Mouse (Mus musculus) megakaryocyte, embryonic 14.5 days (primary cell): ENCODE data around the gene Clstn1. TPM values are rescaled to one million over a fixed set of nuclear protein-coding genes. Genes with fewer than 3 reads are reported as not detected.
A peak's percentile ranks its signal among the peaks of the same experiment; 100 is the strongest.

Source experiments
- H3K27me3 ChIP-seq: replicated peaks from 2 replicates; pipeline ENCODE3; 2012; ENCODE audit warnings: inconsistent platforms
- H3K36me3 ChIP-seq: replicated peaks from 2 replicates; pipeline ENCODE3; 2012; ENCODE audit warnings: low read length, inconsistent platforms, mixed read lengths
- H3K4me1 ChIP-seq: 2 replicates; pipeline ENCODE4 v1.6.1; 2012; ENCODE audit warnings: inconsistent platforms
- H3K4me3 ChIP-seq: replicated peaks from 2 replicates; pipeline ENCODE3; 2012; ENCODE audit warnings: moderate library complexity, mild to moderate bottlenecking, inconsistent platforms
- H3K9me3 ChIP-seq: 2 replicates; pipeline ENCODE4 v1.6.1; 2012; ENCODE audit warnings: inconsistent platforms
- FLI1 ChIP-seq: IDR thresholded peaks from 2 replicates; pipeline ENCODE4 v1.6.1; 2012; ENCODE audit warnings: low read length, inconsistent platforms, mixed read lengths
- GATA1 ChIP-seq: IDR thresholded peaks from 3 replicates; pipeline ENCODE4 v1.6.1; 2012; ENCODE audit warnings: mixed read lengths, low read length, inconsistent platforms, borderline replicate concordance
- polyA plus RNA-seq: library from polyadenylated mRNA; stranded (reverse); fragments of >175 nt; gene quantifications from 2 replicates; pipeline ENCODE4 v1.2.3, GENCODE M21; 2012; ENCODE audit warnings: low replicate concordance; ENCODE audit not compliant: insufficient read depth

Clstn1 gene
- polyA plus RNA-seq, 1 experiment, result 10.0 TPM

GRCm38 (mm10) chr4:149684841-149685623, 98.8 kb downstream of the Clstn1 start:
- Histone ChIP-seq H3K9me3 (no peaks in the 10 kb centered on the region), H3K4me3 (peak overlapping the region; percentile 28), H3K36me3 (peaks cover 59% of the 10 kb centered on the region), H3K4me1 (peaks cover 72% of the 10 kb centered on the region), H3K27me3 (no peaks in the 10 kb centered on the region)
- TF ChIP-seq GATA1 (no peak), FLI1 (no peak)

GRCm38 (mm10) chr4:149688861-149689260, 102.6 kb downstream of the Clstn1 start:
- H3K27me3 ChIP-seq, result no peaks in the 10 kb centered on the region
- no peaks in the 10 kb centered on the region for H3K9me3 ChIP-seq
- TF ChIP-seq FLI1 (no peak), GATA1 (no peak)
- H3K36me3 ChIP-seq, result peaks cover 78% of the 10 kb centered on the region
- H3K4me3 ChIP-seq, result no peak overlapping the region
- H3K4me1 ChIP-seq, result peaks cover 85% of the 10 kb centered on the region

GRCm38 (mm10) chr4:149689822-149690700, 103.8 kb downstream of the Clstn1 start:
- TF ChIP-seq GATA1 (no peak), FLI1 (no peak)
- Histone ChIP-seq H3K4me1 (peaks cover 79% of the 10 kb centered on the region), H3K4me3 (no peak overlapping the region), H3K9me3 (no peaks in the 10 kb centered on the region), H3K36me3 (peaks cover 72% of the 10 kb centered on the region), H3K27me3 (no peaks in the 10 kb centered on the region)

GRCm38 (mm10) chr4:149690828-149691280, 104.6 kb downstream of the Clstn1 start:
- Histone ChIP-seq H3K27me3 (no peaks in the 10 kb centered on the region), H3K36me3 (peaks cover 68% of the 10 kb centered on the region), H3K9me3 (no peaks in the 10 kb centered on the region), H3K4me1 (peaks cover 83% of the 10 kb centered on the region), H3K4me3 (no peak overlapping the region)
- no peak for TF ChIP-seq FLI1
- no peak for TF ChIP-seq GATA1

GRCm38 (mm10) chr4:149691368-149691767, 105.1 kb downstream of the Clstn1 start:
- H3K4me1 ChIP-seq, result peaks cover 83% of the 10 kb centered on the region
- peak overlapping the region; percentile 10 for H3K4me3 ChIP-seq
- no peak for TF ChIP-seq GATA1
- TF ChIP-seq FLI1, result no peak
- H3K36me3 ChIP-seq, result peaks cover 63% of the 10 kb centered on the region
- H3K27me3 ChIP-seq, result no peaks in the 10 kb centered on the region
- no peaks in the 10 kb centered on the region for H3K9me3 ChIP-seq

GRCm38 (mm10) chr4:149696189-149696971, 110.1 kb downstream of the Clstn1 start:
- Histone ChIP-seq H3K36me3 (peaks cover 24% of the 10 kb centered on the region), H3K27me3 (no peaks in the 10 kb centered on the region), H3K4me3 (peak overlapping the region; percentile 97), H3K9me3 (no peaks in the 10 kb centered on the region), H3K4me1 (peaks cover 92% of the 10 kb centered on the region)
- TF ChIP-seq GATA1, result no peak
- TF ChIP-seq FLI1, result no peak

GRCm38 (mm10) chr4:149697506-149698196, 111.4 kb downstream of the Clstn1 start:
- H3K4me1 ChIP-seq, result peaks cover 92% of the 10 kb centered on the region
- TF ChIP-seq GATA1, result no peak
- no peak for TF ChIP-seq FLI1

GRCm38 (mm10) chr4:149698197-149698821, 112.0 kb downstream of the Clstn1 start:
- no peaks in the 10 kb centered on the region for H3K27me3 ChIP-seq
- peaks cover 6% of the 10 kb centered on the region for H3K36me3 ChIP-seq
- TF ChIP-seq FLI1 (no peak), GATA1 (no peak)
- peak overlapping the region; percentile 97 for H3K4me3 ChIP-seq
- H3K9me3 ChIP-seq, result no peaks in the 10 kb centered on the region
- H3K4me1 ChIP-seq, result peaks cover 90% of the 10 kb centered on the region

More at GRCm38 (mm10) chr4:149697506-149698196, 111.4 kb downstream of the Clstn1 start:
- peaks cover 11% of the 10 kb centered on the region for H3K36me3 ChIP-seq
- H3K4me3 ChIP-seq, result peak overlapping the region; percentile 97
- H3K27me3 ChIP-seq, result no peaks in the 10 kb centered on the region
- H3K9me3 ChIP-seq, result no peaks in the 10 kb centered on the region

Other genes starting within 250 kb of the Clstn1 start
- gene Ube4b, start 159.7 kb upstream of the Clstn1 start, polyA plus RNA-seq, result 134 and 196 TPM in 2 replicates
- gene Rbp7, start 131.5 kb upstream of the Clstn1 start, polyA plus RNA-seq, result not detected in 2 replicates
- gene Tmem274, start 109.1 kb upstream of the Clstn1 start, polyA plus RNA-seq, result not detected in 2 replicates
- 2.9 TPM in 1 of 2 replicates, not detected in the other for gene Nmnat1, start 101.3 kb upstream of the Clstn1 start, polyA plus RNA-seq
- 8.1 TPM in 1 of 2 replicates, not detected in the other for gene Lzic, start 101.2 kb upstream of the Clstn1 start, polyA plus RNA-seq
- 1.0 and 14.5 TPM in 2 replicates for gene Ctnnbip1, start 68.2 kb upstream of the Clstn1 start, polyA plus RNA-seq
- gene Pik3cd, start 116.1 kb downstream of the Clstn1 start, polyA plus RNA-seq, result 40.4 and 46.2 TPM in 2 replicates
- gene Tmem201, start 151.6 kb downstream of the Clstn1 start, polyA plus RNA-seq, result 21.7 and 25.3 TPM in 2 replicates
- gene Slc25a33, start 187.8 kb downstream of the Clstn1 start, polyA plus RNA-seq, result 3.9 and 8.0 TPM in 2 replicates